Mouse (Mus musculus): ENCODE results near the gene Pml. TPM values are rescaled to one million over a fixed set of nuclear protein-coding genes. Genes with fewer than 3 reads are reported as not detected.

Pml gene
- 10 to 100 TPM; 53.2 to 66.0 TPM for polyA plus RNA-seq (2017; shearing (Covaris generic))

DNA sequence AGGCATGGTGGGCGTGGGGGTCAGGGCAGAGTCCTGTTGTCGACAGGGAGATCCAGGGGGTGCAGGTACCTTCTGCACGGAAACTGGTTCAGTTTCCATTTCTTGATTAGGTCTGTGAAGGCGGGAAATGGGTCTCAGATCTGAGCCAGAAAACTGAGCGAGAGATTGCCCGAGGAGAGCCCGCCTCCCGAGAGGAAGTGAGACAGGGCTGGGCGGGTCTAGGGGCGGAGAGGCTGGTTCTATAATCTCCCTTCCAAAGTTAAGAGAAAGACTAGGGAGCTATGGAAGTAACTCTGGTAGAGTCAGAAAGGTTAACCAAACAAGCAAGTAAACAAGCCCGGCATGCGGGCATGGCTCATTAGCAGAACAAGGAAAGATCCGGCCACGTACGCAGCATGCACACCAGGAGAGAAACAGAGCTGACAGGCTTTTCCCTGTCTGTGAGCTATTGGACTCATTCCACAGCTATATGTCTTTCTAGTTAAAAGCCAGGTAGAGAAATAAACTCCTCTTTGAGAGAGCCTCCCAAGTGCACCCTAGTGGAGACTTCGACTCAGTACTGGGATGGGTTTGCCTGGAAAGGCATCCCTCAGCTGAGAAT, at the start of gene Pml:
Gene Pml (minus strand): TSS at position 195 of the 601 bp plus-strand sequence.

GRCm38 (mm10) chr9:58253033-58253804, 3.6 kb upstream of the Pml start, which contains the start of gene Stoml1:
TSS of gene Stoml1 (plus strand) at chr9:58253164.

GRCm38 (mm10) chr9:58203516-58204447, 45.8 kb downstream of the Pml start, which contains the start of the genes Islr and Islr2:
TSS of gene Islr (minus strand) at chr9:58204306.
TSS of gene Islr2 (minus strand) at chr9:58204319.

Other genes starting within 250 kb of the Pml start
- gene Cyp11a1, start 243.4 kb downstream of the Pml start, polyA plus RNA-seq (2017; shearing (Covaris generic)): 1 to 10 TPM in 1 of 2 experiments, not detected in 1; 1.2 TPM
- 1 to 10 TPM; 3.0 to 3.3 TPM for gene Stra6, start 186.0 kb downstream of the Pml start, polyA plus RNA-seq (2017; shearing (Covaris generic))
- gene Ccdc33, start 131.0 kb downstream of the Pml start, polyA plus RNA-seq (2017; shearing (Covaris generic)): not detected
- 1 to 10 TPM in 1 of 2 experiments, under 1 TPM in 1; 0.10 to 1.7 TPM for gene Islr, start 45.5 kb downstream of the Pml start, polyA plus RNA-seq (2017; shearing (Covaris generic))
- gene Islr2, start 45.5 kb downstream of the Pml start, polyA plus RNA-seq (2017; shearing (Covaris generic)): 1 to 10 TPM in 1 of 2 experiments, not detected in 1; 1.0 TPM
- gene Stoml1, start 3.4 kb upstream of the Pml start, polyA plus RNA-seq (2017; shearing (Covaris generic)): 10 to 100 TPM; 26.7 to 27.0 TPM
- gene Loxl1, start 63.4 kb upstream of the Pml start, polyA plus RNA-seq (2017; shearing (Covaris generic)): under 1 TPM; 0.12 to 0.31 TPM
- gene Tbc1d21, start 120.7 kb upstream of the Pml start, polyA plus RNA-seq (2017; shearing (Covaris generic)): not detected
- under 1 TPM in 1 of 2 experiments, not detected in 1; 0.14 TPM for gene Insyn1, start 238.8 kb upstream of the Pml start, polyA plus RNA-seq (2017; shearing (Covaris generic))

Data from inflammation-experienced regulatory T-cells (primary cell).